Mouse (Mus musculus) heart, embryonic 12.5 days (tissue): ENCODE data around the gene Pigk. TPM values are rescaled to one million over a fixed set of nuclear protein-coding genes. Genes with fewer than 3 reads are reported as not detected.
"Not testable (repeated sequence)": the region's sequence is repeated elsewhere in the genome, so short reads cannot be mapped to it uniquely, and the experiment has no call there.

ENCODE experiments used
- ATAC-seq: fragments of 200-750 bp; cut with Nextera tagmentation; 2 replicates; pipeline ENCODE4 v1.8.0; 2017; ENCODE audit warnings: moderate TSS enrichment, moderate library complexity; ENCODE audit not compliant: insufficient number of reproducible peaks, low FRiP score
- H3K27ac ChIP-seq: fragments of 300-500 bp; sonication (generic); 2 replicates; pipeline ENCODE4 v1.5.1; 2016; ENCODE audit warnings: mild to moderate bottlenecking, moderate library complexity; ENCODE audit not compliant: poor library complexity, severe bottlenecking
- H3K27me3 ChIP-seq: fragments of 300-500 bp; sonication (generic); replicated peaks from 2 replicates; pipeline ENCODE4 v1.6.1; 2016; ENCODE audit warnings: mild to moderate bottlenecking, moderate library complexity
- H3K36me3 ChIP-seq: fragments of 300-500 bp; sonication (generic); 2 replicates; pipeline ENCODE4 v1.6.1; 2016; ENCODE audit warnings: mild to moderate bottlenecking, moderate library complexity
- H3K4me1 ChIP-seq: fragments of 300-500 bp; sonication (generic); replicated peaks from 2 replicates; pipeline ENCODE4 v1.6.1; 2016; ENCODE audit warnings: mild to moderate bottlenecking
- H3K4me2 ChIP-seq: fragments of 300-500 bp; sonication (generic); 2 replicates; pipeline ENCODE4 v1.6.1; 2016; ENCODE audit warnings: mild to moderate bottlenecking, moderate library complexity
- H3K4me3 ChIP-seq: fragments of 300-500 bp; sonication (generic); 2 replicates; pipeline ENCODE4 v1.5.1; 2016; ENCODE audit warnings: mild to moderate bottlenecking
- H3K9ac ChIP-seq: fragments of 300-500 bp; sonication (generic); 2 replicates; pipeline ENCODE4 v1.6.1; 2016; ENCODE audit warnings: mild to moderate bottlenecking, moderate library complexity
- H3K9me3 ChIP-seq: fragments of 300-500 bp; sonication (generic); replicated peaks from 2 replicates; pipeline ENCODE4 v1.6.1; 2016; ENCODE audit warnings: mild to moderate bottlenecking, moderate library complexity
- WGBS: fragments of 180-500 bp; shearing (Covaris S2); methylation state at CpG from one replicate; pipeline ENCODE4 v1.1.7; 2016; 5-methylcytosine and 5-hydroxymethylcytosine counted together
- polyA plus RNA-seq: library from polyadenylated mRNA; unstranded; fragments of >200 nt; fragmentation: Nextera tagmentation; extraction: Ambion mirVana; gene quantifications from 2 replicates; pipeline ENCODE4 v1.2.1, GENCODE M21; 2016

Gene Pigk
- polyA plus RNA-seq, 1 experiment from 2014 or later: 41.7 TPM

DNA sequence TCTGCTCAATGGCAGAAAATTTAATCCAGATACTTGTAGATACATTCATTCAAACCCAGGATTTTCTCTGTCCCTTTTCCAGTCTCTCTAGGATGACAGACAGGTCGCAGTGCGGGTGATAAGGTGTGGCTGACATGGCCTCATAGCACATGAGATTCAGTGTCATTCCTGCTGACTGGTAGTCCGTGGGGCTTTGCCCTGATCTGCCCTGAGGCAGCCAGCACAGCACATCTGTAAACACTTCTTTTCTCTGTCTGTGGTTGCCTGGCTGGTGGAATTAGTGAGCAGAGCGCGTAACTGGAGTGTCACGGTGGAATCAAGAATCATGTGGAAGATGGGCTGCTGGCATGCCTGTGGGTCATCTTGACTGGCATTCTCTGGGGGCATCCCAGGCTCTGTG lies 56.2 kb downstream of the Pigk start:
- Histone ChIP-seq H3K9ac (no peak overlapping the region), H3K9me3 (no peaks in the 10 kb centered on the region), H3K36me3 (peaks cover 21% of the 10 kb centered on the region), H3K4me1 (peaks cover 18% of the 10 kb centered on the region), H3K4me3 (no peak overlapping the region), H3K27me3 (no peaks in the 10 kb centered on the region), H3K4me2 (no peak overlapping the region), H3K27ac (no peak overlapping the region)
- WGBS: 76% methylated on average over 6 of the region's 6 CpGs
- no peak for ATAC-seq

DNA sequence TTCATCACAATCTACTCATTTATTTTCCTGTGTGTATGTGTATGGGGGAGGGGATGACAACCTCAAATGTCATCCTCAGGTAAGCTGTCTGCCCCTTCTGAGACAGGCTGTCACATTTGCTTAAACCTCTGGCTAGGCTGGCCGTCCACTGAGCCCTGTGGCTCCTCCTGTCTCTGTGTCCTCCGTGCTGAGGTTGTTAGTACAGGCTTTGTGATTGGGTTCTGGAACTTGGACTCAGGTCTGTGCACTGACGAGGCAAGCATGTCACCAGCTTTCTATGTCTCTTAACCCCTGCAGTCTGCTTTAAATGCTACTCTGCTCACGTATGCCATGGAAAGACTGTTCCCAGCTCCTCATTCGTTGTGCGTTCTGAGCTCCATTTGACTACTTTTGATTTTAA lies 62.5 kb downstream of the Pigk start:
- Histone ChIP-seq H3K4me3 (no peak overlapping the region), H3K4me2 (no peak overlapping the region), H3K9me3 (no peaks in the 10 kb centered on the region), H3K4me1 (no peaks in the 10 kb centered on the region), H3K27ac (no peak overlapping the region), H3K36me3 (peaks cover 6% of the 10 kb centered on the region; the same call in 1 of the 2 replicates), H3K9ac (no peak overlapping the region), H3K27me3 (no peaks in the 10 kb centered on the region)
- no peak for ATAC-seq
- WGBS: 78% methylated on average over 6 of the region's 6 CpGs

DNA sequence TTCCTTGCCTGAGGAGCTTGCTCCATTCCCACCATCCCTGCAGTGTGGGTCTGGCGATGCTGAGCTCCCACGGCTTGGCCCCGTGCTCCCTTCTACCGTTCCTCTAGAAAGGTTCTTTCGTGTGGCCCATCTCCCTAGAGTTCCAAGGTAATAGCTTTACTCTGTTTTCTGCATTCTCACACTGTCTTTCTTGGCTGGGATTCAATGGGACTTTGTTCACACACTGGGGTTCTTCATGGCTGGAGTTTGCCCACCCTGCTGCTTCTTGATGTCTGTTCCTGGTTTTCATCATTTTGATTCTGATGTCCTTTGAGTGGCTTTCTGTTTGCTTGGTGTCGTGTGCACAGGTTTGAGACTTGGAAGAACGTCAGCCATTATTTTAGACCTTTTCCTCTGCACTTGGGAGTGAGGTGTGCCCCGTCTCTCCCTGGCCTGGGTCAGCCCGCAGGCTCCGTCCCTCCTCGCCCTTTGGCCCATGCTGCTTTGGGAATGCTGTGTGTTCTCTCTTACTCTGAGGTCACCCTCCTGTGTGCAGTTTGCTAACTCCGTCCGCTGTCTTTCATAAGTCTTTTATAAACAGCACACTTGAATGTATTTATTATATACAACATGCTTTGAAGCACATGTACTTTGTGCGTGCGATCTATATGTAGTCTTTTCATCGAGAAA lies 63.1 kb downstream of the Pigk start:
- 83% methylated on average over 16 of the region's 16 CpGs for whole genome bisulfite sequencing
- H3K9ac ChIP-seq: no peak overlapping the region

GRCm38 (mm10) chr3:152779819-152780218 lies 65.9 kb downstream of the Pigk start:
- Histone ChIP-seq H3K27me3 (no peaks in the 10 kb centered on the region), H3K9me3 (no peaks in the 10 kb centered on the region), H3K36me3 (peaks cover 6% of the 10 kb centered on the region; the same call in 1 of the 2 replicates), H3K4me3 (no peak overlapping the region), H3K4me1 (no peaks in the 10 kb centered on the region), H3K9ac (no peak overlapping the region), H3K4me2 (no peak overlapping the region), H3K27ac (no peak overlapping the region)
- no peak for ATAC-seq
- WGBS: 89% methylated on average over 4 of the region's 4 CpGs

More for the DNA sequence above, 63.1 kb downstream of the Pigk start:
- Histone ChIP-seq H3K36me3 (peaks cover 6% of the 10 kb centered on the region; the same call in 1 of the 2 replicates), H3K4me2 (no peak overlapping the region), H3K4me1 (no peaks in the 10 kb centered on the region), H3K27me3 (no peaks in the 10 kb centered on the region), H3K27ac (no peak overlapping the region), H3K4me3 (no peak overlapping the region), H3K9me3 (no peaks in the 10 kb centered on the region)
- no peak for ATAC-seq

- H3K9me3 ChIP-seq: no peaks in the 10 kb centered on the region
- ATAC-seq: peak; percentile 42; the same call in 1 of the 2 replicates
- H3K9ac ChIP-seq: no peak overlapping the region
- no peak overlapping the region for H3K27ac ChIP-seq
- no peak overlapping the region for H3K4me2 ChIP-seq
- H3K36me3 ChIP-seq: peaks cover 21% of the 10 kb centered on the region
- H3K4me1 ChIP-seq: no peaks in the 10 kb centered on the region
- no peak overlapping the region for H3K4me3 ChIP-seq
- no peaks in the 10 kb centered on the region for H3K27me3 ChIP-seq
- WGBS: 27% methylated on average over 7 of the region's 7 CpGs
Observed at GRCm38 (mm10) chr3:152783792-152784191, 69.9 kb downstream of the Pigk start.

DNA sequence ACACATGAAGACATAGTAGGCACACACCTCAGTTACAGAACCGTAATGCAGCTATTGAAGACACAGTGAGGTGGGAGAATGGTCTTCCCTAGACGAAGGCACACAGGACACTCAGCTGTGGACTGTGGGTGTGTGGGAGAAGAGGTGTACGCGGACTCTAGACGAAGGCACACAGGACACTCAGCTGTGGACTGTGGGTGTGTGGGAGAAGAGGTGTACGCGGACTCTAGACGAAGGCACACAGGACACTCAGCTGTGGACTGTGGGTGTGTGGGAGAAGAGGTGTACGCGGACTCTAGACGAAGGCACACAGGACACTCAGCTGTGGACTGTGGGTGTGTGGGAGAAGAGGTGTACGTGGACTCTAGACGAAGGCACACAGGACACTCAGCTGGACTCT lies 70.5 kb downstream of the Pigk start:
- not testable (repeated sequence) for H3K9ac ChIP-seq, H3K9me3 ChIP-seq, H3K27ac ChIP-seq, H3K27me3 ChIP-seq, ATAC-seq, H3K4me1 ChIP-seq, H3K4me2 ChIP-seq, H3K4me3 ChIP-seq
- H3K36me3 ChIP-seq: peaks cover 21% of the 10 kb centered on the region
- WGBS: 89% methylated on average over 7 of the region's 13 CpGs

GRCm38 (mm10) chr3:152788301-152788953 lies 74.5 kb downstream of the Pigk start:
- peaks cover 28% of the 10 kb centered on the region for H3K36me3 ChIP-seq
- not testable (repeated sequence) for H3K27ac ChIP-seq, H3K9me3 ChIP-seq, ATAC-seq, H3K9ac ChIP-seq, H3K27me3 ChIP-seq, H3K4me3 ChIP-seq, H3K4me2 ChIP-seq, H3K4me1 ChIP-seq
- WGBS: 83% methylated on average over 5 of the region's 5 CpGs

DNA sequence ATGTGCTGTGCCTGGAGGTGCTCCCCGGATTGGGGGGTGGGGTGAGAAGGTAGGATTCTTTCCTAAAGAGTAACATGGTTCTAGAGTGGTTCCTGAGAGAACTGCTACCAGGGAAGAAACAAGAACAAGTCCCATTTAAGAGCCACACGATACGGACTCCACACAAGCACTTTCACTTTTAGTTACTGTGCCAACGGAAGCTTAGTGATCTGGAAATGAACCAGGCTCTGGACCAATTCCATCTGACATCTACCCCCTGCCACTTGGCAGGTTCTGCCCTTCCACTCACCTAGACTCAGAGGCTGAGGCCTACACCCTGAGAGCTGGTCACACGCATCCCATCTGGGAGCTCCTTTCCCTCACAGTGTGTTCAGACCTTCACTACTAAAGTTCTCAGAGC lies 78.7 kb downstream of the Pigk start:
- Histone ChIP-seq H3K27me3 (no peaks in the 10 kb centered on the region), H3K9ac (no peak overlapping the region), H3K4me3 (no peak overlapping the region), H3K4me2 (no peak overlapping the region), H3K36me3 (peaks cover 16% of the 10 kb centered on the region), H3K27ac (no peak overlapping the region), H3K4me1 (peaks cover 4% of the 10 kb centered on the region; the same call in 1 of the 2 replicates), H3K9me3 (0 out of 2 replicates have a peak, but pooled peaks cover 5% of the 10 kb centered on the region)
- 87% methylated on average over 5 of the region's 5 CpGs for WGBS
- ATAC-seq: no peak

DNA sequence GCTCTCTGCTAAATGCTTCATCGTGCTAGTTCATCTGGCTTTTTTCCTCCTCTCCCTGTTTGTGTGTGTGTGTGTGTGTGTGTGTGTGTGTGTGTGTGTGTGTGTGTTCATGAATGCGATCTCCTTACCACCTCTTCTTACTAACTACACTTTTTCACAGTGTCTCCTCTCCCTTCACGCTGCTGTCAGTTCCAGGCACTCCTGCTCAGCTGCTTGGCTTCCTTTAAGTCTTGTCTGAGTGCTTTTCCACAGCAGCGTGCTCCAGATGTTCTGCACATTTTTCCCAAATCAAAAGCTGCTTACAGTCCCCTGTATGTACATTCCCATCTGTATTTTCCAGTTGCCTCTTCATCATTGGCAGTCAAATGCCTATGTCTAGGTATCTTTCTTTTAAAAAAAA lies 79.1 kb downstream of the Pigk start:
- no peak overlapping the region for H3K4me3 ChIP-seq
- ATAC-seq: no peak
- peaks cover 12% of the 10 kb centered on the region; the same call in 1 of the 2 replicates for H3K36me3 ChIP-seq
- peaks cover 4% of the 10 kb centered on the region; the same call in 1 of the 2 replicates for H3K4me1 ChIP-seq
- H3K9ac ChIP-seq: no peak overlapping the region
- no peak overlapping the region for H3K4me2 ChIP-seq
- H3K9me3 ChIP-seq: 0 out of 2 replicates have a peak, but pooled peaks cover 5% of the 10 kb centered on the region
- WGBS: 90% methylated on average over 4 of the region's 4 CpGs
- H3K27me3 ChIP-seq: no peaks in the 10 kb centered on the region
- no peak overlapping the region for H3K27ac ChIP-seq

- peaks cover 4% of the 10 kb centered on the region; the same call in 1 of the 2 replicates for H3K36me3 ChIP-seq
- H3K9me3 ChIP-seq: peaks cover 10% of the 10 kb centered on the region; the same call in 1 of the 2 replicates
- no peak overlapping the region for H3K27ac ChIP-seq
- no peak overlapping the region for H3K4me2 ChIP-seq
- no peaks in the 10 kb centered on the region for H3K27me3 ChIP-seq
- 88% methylated on average over 4 of the region's 4 CpGs for WGBS
- no peak for ATAC-seq
- no peak overlapping the region for H3K4me3 ChIP-seq
- H3K9ac ChIP-seq: no peak overlapping the region
- peaks cover 4% of the 10 kb centered on the region; the same call in 1 of the 2 replicates for H3K4me1 ChIP-seq
Observed at GRCm38 (mm10) chr3:152796216-152796615, 82.3 kb downstream of the Pigk start.

- no peak for ATAC-seq
- Histone ChIP-seq H3K4me1 (peaks cover 4% of the 10 kb centered on the region; the same call in 1 of the 2 replicates), H3K27me3 (no peaks in the 10 kb centered on the region), H3K4me2 (no peak overlapping the region), H3K27ac (no peak overlapping the region), H3K36me3 (no peaks in the 10 kb centered on the region), H3K9ac (no peak overlapping the region), H3K9me3 (peaks cover 10% of the 10 kb centered on the region; the same call in 1 of the 2 replicates), H3K4me3 (no peak overlapping the region)
- WGBS: 21% methylated on average over 2 of the region's 2 CpGs
Observed at GRCm38 (mm10) chr3:152797354-152797753, 83.5 kb downstream of the Pigk start.
